Mouse (Mus musculus): ENCODE measurements around the gene Slc48a1.

Slc48a1 gene

GRCm38 (mm10) chr15:97825071-97825940, 47.0 kb downstream of the Slc48a1 start:
- DNase-seq (ENCODE audit: low read depth, low spot score): peak; percentile 96

- DNase-seq (ENCODE audit: low read depth, low spot score): peak; percentile 53
Measured at GRCm38 (mm10) chr15:97825941-97826587, 47.7 kb downstream of the Slc48a1 start.

- DNase-seq (ENCODE audit: low read depth, low spot score): no peak
Measured at GRCm38 (mm10) chr15:97826588-97827261, 48.4 kb downstream of the Slc48a1 start.

- DNase-seq (ENCODE audit: low read depth, low spot score): no peak
Measured at GRCm38 (mm10) chr15:97827401-97827800, 49.1 kb downstream of the Slc48a1 start.

GRCm38 (mm10) chr15:97828221-97828842, 50.0 kb downstream of the Slc48a1 start:
- peak; percentile 44 for DNase-seq (ENCODE audit: low read depth, low spot score)

- peak; percentile 76 for DNase-seq (ENCODE audit: low read depth, low spot score)
Measured at GRCm38 (mm10) chr15:97828901-97829338, 50.6 kb downstream of the Slc48a1 start.

- DNase-seq (ENCODE audit: low read depth, low spot score): no peak
Measured at GRCm38 (mm10) chr15:97829432-97829831, 51.1 kb downstream of the Slc48a1 start.

GRCm38 (mm10) chr15:97830253-97830787, 52.0 kb downstream of the Slc48a1 start:
- DNase-seq (ENCODE audit: low read depth, low spot score): peak; percentile 68

- DNase-seq (ENCODE audit: low read depth, low spot score): peak; percentile 62
Measured at GRCm38 (mm10) chr15:97830788-97831241, 52.5 kb downstream of the Slc48a1 start.

- DNase-seq (ENCODE audit: low read depth, low spot score): peak; percentile 83
Measured at GRCm38 (mm10) chr15:97831242-97831986, 53.1 kb downstream of the Slc48a1 start.

GRCm38 (mm10) chr15:97831987-97832640, 53.8 kb downstream of the Slc48a1 start:
- peak; percentile 94 for DNase-seq (ENCODE audit: low read depth, low spot score)

- peak; percentile 8 for DNase-seq (ENCODE audit: low read depth, low spot score)
Measured at GRCm38 (mm10) chr15:97832764-97833479, 54.6 kb downstream of the Slc48a1 start.

GRCm38 (mm10) chr15:97836153-97836893, 58.0 kb downstream of the Slc48a1 start:
- no peak for DNase-seq (ENCODE audit: low read depth, low spot score)

GRCm38 (mm10) chr15:97836894-97837247, 58.6 kb downstream of the Slc48a1 start:
- DNase-seq (ENCODE audit: low read depth, low spot score): peak; percentile 47

- DNase-seq (ENCODE audit: low read depth, low spot score): peak; percentile 76
Measured at GRCm38 (mm10) chr15:97837491-97838061, 59.3 kb downstream of the Slc48a1 start.

- peak; percentile 31 for DNase-seq (ENCODE audit: low read depth, low spot score)
Measured at GRCm38 (mm10) chr15:97838395-97838794, 60.1 kb downstream of the Slc48a1 start.

GRCm38 (mm10) chr15:97839012-97839411, 60.7 kb downstream of the Slc48a1 start:
- DNase-seq (ENCODE audit: low read depth, low spot score): peak; percentile 25

- peak; percentile 47 for DNase-seq (ENCODE audit: low read depth, low spot score)
Measured at GRCm38 (mm10) chr15:97839473-97839872, 61.2 kb downstream of the Slc48a1 start.
